Mouse (Mus musculus): ENCODE data around the gene Cnbd2. TPM values are rescaled to one million over a fixed set of nuclear protein-coding genes. Genes with fewer than 3 reads are reported as not detected.

Gene Cnbd2
- polyA plus RNA-seq, 1 experiment, result 0.23 TPM

- no peak for TF ChIP-seq GATA1 (IDR thresholded peaks at IDR 0.05; ENCODE audit: low read length)
These were observed 32.9 kb downstream of the Cnbd2 start for GRCm38 (mm10) chr2:156344775-156345532.

DNA sequence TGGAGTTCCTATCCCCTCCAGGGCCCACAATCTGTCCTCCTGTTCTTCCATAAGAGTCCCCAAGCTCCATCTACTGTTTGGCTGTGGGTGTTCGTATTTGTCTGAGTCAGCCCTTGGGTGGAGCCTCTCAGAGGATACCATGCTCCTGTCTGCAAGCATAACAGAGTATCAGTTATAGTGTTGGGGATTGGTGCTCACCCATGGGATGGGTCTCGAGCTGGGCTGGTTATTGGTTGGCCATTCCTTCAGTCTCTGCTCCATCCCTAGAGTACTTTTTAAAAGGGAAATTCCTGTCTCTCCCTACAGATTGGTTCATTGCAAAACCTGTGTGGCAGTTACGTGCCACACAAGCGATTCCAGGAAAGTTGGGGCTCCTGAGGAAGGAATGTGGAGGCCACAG lies 36.7 kb downstream of the Cnbd2 start:
- TF ChIP-seq GATA1 (IDR thresholded peaks at IDR 0.05; ENCODE audit: low read length), result no peak

GRCm38 (mm10) chr2:156349286-156349848 lies 37.3 kb downstream of the Cnbd2 start:
- no peak for TF ChIP-seq GATA1 (IDR thresholded peaks at IDR 0.05; ENCODE audit: low read length)

- no peak for TF ChIP-seq GATA1 (IDR thresholded peaks at IDR 0.05; ENCODE audit: low read length)
These were observed 39.1 kb downstream of the Cnbd2 start for GRCm38 (mm10) chr2:156351243-156351642.

DNA sequence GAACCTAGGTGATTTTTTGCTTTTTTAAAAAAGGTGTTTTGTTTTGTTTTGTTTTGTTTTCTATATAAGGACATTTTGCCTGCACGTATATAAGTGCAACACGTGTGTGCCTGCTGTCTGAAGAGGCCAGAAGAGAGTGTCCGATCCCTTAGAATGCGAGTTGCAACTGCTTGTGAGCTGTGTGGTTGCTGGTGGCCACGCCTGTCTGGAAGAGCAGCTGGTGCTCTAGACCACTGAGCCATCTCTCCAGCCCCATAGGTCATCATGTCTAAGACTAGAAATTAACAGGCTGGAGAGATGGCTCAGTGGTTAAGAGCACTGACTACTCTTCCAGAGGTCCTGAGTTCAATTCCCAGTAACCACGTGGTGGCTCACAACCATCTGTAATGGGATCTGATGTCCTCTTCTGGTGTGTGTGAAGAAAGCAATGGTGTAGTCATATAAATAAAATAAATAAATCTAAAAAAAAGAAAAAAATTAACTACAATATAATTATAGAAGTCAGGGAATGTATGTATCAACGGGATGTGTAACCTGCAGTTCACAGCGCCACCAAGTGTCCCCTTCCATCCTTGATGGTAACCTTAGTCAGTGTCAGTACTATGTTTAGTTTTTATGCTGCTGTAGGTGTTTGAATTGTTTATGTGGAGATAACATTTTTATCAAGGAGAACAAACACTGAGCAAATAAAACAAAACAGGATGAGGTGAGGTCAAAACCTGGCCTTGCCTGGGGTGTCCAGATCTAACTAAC lies 40.5 kb downstream of the Cnbd2 start:
- TF ChIP-seq GATA1 (IDR thresholded peaks at IDR 0.05; ENCODE audit: low read length), result no peak

- no peak for TF ChIP-seq GATA1 (IDR thresholded peaks at IDR 0.05; ENCODE audit: low read length)
These were observed 41.2 kb downstream of the Cnbd2 start for GRCm38 (mm10) chr2:156353265-156353692.

- TF ChIP-seq GATA1 (IDR thresholded peaks at IDR 0.05; ENCODE audit: low read length), result no peak
These were observed 43.9 kb downstream of the Cnbd2 start for GRCm38 (mm10) chr2:156356031-156356430.

GRCm38 (mm10) chr2:156368465-156368864 lies 56.4 kb downstream of the Cnbd2 start:
- TF ChIP-seq GATA1 (IDR thresholded peaks at IDR 0.05; ENCODE audit: low read length), result no peak

- TF ChIP-seq GATA1 (IDR thresholded peaks at IDR 0.05; ENCODE audit: low read length), result no peak
These were observed 58.8 kb downstream of the Cnbd2 start for GRCm38 (mm10) chr2:156370896-156371295.

DNA sequence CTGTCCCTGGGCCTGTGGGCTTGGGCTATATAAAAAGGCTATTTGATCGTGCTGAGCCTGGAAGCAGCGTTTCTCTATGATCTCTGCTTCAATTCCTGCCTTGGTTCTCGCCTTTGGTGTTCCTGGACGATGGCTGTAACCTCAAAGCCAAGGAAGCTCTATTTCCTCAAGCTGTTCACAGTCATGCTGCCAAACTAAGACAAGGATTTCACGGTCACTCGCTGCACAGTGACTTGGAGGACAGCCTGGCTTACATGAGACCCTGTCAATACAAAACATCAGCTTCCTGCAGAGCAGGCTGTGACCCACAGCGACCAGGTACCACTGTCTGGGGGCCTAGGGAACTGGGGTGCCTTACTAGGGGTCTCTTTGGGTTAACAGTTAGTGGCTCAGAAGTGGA lies 64.9 kb downstream of the Cnbd2 start:
- no peak for TF ChIP-seq GATA1 (IDR thresholded peaks at IDR 0.05; ENCODE audit: low read length)

DNA sequence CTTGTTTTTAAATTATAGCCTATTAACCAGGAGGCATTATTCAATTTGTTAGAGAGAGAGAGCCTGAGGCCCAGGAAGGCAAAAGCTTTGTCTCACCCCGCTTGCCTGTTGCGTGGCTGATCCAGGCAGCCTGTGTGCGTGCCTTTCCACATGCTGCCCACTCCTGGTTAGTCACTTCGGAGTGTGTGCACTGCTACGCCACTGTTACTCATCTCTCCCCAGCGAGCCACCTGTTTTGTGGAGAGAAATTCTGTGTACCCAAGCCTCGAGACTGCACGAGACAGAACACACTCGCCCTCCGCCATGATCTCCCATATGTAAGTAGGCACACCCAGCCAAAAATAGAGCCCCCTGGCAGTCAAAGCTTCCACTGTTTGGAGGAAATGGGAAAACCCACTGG lies 67.8 kb downstream of the Cnbd2 start:
- no peak for TF ChIP-seq GATA1 (IDR thresholded peaks at IDR 0.05; ENCODE audit: low read length)

DNA sequence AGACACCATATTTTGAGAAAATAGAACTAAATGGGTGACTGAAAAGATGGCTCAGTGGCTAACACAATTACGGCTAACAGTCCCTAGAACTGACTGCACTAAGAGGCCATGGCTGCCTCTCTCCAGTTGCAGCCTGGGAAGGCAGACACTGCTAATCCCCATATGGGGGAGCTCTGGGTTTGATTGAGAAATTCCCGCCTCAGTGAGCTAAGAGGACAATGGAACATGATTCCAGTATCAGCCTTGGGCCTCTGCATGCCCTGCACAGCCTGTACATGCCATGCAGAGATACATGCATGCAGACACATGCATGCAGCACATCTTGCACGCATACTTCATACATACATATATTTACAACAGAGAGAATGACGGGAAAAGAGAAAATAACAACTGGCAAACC lies 69.3 kb downstream of the Cnbd2 start:
- TF ChIP-seq GATA1 (IDR thresholded peaks at IDR 0.05; ENCODE audit: low read length), result no peak

DNA sequence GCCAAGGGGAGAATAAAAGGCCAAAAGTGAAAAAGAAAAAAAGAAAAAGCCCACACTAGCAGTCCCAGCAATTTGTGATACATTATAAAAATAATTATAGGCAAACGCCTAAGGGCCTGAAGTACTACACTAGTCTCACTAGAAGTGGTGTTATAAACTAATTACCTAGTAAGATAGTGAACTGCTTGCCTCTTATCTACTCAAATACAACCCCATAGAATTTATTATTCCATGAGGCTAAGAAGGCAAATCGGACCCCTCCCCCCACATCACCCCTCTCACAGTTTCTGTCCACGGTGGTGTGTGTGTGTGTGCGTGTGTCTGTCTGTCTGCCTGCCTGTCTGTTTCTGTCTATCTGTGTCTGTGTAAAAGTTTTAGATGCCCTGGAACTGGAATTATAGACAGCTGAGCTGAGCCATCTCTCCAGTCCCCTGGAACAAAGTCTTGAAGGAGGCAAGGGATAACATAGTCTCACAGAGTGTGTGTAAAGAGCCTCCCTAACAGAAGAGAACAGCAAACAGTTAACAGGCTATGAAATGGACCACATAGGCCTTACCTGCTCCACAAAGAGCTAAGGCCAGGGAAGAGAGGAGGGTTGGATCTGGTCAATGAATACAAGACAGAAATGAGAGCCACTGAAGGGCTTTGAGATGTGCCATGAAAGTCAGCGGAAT lies 81.2 kb downstream of the Cnbd2 start:
- no peak for TF ChIP-seq GATA1 (IDR thresholded peaks at IDR 0.05; ENCODE audit: low read length)

- no peak for TF ChIP-seq GATA1 (IDR thresholded peaks at IDR 0.05; ENCODE audit: low read length)
These were observed 82.2 kb downstream of the Cnbd2 start for GRCm38 (mm10) chr2:156394282-156394681.

DNA sequence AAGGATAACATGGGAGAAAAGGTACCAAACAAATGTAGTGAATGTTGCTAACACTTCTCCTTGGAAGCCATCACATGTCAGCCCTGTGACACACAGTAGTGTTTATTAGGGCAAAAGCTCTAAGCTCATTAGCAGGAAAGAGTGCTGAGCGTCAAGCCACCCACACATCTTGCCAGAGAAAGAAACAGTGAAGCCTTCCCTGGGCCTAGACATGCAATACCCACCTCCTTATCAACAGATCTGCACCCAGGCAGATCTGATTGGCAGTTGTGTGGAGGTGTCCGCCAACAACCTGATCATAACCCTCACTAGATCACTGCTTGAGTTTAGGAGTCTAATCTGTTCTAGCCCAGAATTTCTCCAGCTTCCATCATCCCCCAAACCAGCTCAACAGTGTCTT lies 84.0 kb downstream of the Cnbd2 start:
- no peak for TF ChIP-seq GATA1 (IDR thresholded peaks at IDR 0.05; ENCODE audit: low read length)

DNA sequence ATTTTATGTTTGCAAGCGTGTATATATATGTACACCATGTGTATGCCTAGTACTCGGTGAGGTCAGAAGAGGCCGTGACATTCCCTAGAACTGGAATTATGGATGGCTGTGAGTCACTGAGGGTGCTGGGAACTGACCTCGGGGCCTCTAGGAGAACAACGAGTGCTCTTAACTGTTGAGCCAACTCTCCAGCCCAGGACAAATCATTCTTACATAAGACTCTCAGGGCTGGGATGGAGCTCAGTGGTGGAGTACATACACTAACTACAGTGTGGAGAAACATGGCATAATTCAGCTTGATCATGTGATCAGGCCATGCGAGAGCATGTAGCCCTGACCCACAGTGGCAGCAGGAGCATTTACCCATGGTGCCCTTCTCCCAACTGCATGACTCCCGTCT lies 85.9 kb downstream of the Cnbd2 start:
- TF ChIP-seq GATA1 (IDR thresholded peaks at IDR 0.05; ENCODE audit: low read length), result no peak
